Mouse (Mus musculus) heart, postnatal 0 days (tissue): ENCODE measurements at regions not wholly inside any gene's neighbourhood (a gene's known extent, or its start where the extent isn't known, plus 50 kb on each side); places are given as distances from the start of the nearest gene placed in this dataset.

Experiments
- CTCF ChIP-seq: IDR thresholded peaks from 2 replicates; pipeline ENCODE4 v1.5.1; 2016; ENCODE audit warnings: antibody characterized with exemption, control low read depth, low read depth
- EP300 ChIP-seq: IDR thresholded peaks from 2 replicates; pipeline ENCODE4 v1.6.1; 2016; ENCODE audit warnings: antibody characterized with exemption, low read depth

GRCm38 (mm10) chr3:35321991-35322390 is 431.9 kb upstream of the Atp11b start:
- TF ChIP-seq EP300: no peak
- TF ChIP-seq CTCF: no peak
